Mouse (Mus musculus) midbrain, embryonic 10.5 days (tissue): ENCODE data around the gene Pik3ip1. TPM values are rescaled to one million over a fixed set of nuclear protein-coding genes. Genes with fewer than 3 reads are reported as not detected.

ENCODE experiments used
- DNase-seq: peaks from one replicate; pipeline ENCODE4 v3.0.0-alpha.2; 2017; ENCODE audit warnings: low spot score
- H3K27ac ChIP-seq: fragments of 300-500 bp; sonication (generic); replicated peaks from 2 replicates; pipeline ENCODE4 v1.5.1; 2016; ENCODE audit warnings: mild to moderate bottlenecking
- H3K27me3 ChIP-seq: fragments of 300-500 bp; sonication (generic); 2 replicates; pipeline ENCODE4 v1.6.1; 2016; ENCODE audit warnings: low read depth, mild to moderate bottlenecking; ENCODE audit not compliant: poor library complexity, severe bottlenecking
- H3K36me3 ChIP-seq: fragments of 300-500 bp; sonication (generic); 2 replicates; pipeline ENCODE4 v1.6.1; 2016; ENCODE audit warnings: mild to moderate bottlenecking, moderate library complexity
- H3K4me1 ChIP-seq: fragments of 300-500 bp; sonication (generic); 2 replicates; pipeline ENCODE4 v1.6.1; 2016
- H3K4me3 ChIP-seq: fragments of 300-500 bp; sonication (generic); 2 replicates; pipeline ENCODE4 v1.5.1; 2016; ENCODE audit warnings: mild to moderate bottlenecking, moderate library complexity
- H3K9me3 ChIP-seq: fragments of 300-500 bp; sonication (generic); replicated peaks from 2 replicates; pipeline ENCODE4 v1.6.1; 2016; ENCODE audit warnings: mild to moderate bottlenecking
- WGBS: fragments of 180-500 bp; shearing (Covaris S2); methylation state at CpG from one replicate; pipeline ENCODE4 v1.1.7; 2016; 5-methylcytosine and 5-hydroxymethylcytosine counted together
- polyA plus RNA-seq: library from polyadenylated mRNA; unstranded; fragments of >200 nt; fragmentation: Nextera tagmentation; extraction: Ambion mirVana; gene quantifications from 2 replicates; pipeline ENCODE4 v1.2.1, GENCODE M21; 2016

Pik3ip1 gene
- polyA plus RNA-seq, 1 experiment from 2014 or later: 7.4 TPM

DNA sequence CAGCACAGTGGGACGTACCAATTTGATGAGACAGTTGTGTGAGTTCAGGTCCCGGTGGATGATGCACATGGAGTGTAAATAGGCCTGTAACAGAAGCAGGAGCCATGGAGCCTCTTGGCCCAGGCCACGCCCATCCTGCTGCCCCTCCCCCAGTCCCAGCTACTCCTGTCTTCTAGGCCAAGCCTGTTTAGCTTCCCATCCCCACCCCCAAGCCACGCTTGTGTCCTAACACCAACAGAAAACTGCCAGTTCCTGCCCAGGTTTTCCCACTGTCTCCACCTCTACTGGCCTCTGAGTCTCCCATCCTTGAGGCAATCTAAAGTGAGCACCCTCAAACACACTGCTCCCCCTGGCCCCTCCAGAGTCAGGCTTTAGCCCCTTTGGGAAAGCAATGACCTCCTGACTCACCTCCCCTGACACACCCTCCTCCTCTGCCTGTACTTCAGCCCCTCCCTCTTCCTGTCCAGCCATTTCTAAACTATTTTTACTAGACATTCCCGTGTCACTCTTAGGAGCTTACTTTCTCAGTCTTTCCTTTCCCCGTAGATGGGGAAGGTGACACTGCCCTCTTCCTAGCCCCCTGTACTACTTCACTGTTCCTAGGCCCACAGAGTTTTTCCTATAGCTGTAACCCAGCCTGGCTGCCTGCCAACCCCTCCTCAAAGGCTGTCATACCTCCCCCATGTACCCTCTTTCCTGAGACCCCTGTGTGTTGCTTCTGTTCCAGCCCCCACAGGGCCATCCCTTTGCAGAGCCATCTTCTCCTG is 18.6 kb downstream of the Pik3ip1 start:
- peak; percentile 43 for DNase-seq
- no peak overlapping the region for H3K4me3 ChIP-seq
- peak overlapping the region; percentile 80 for H3K27ac ChIP-seq
- H3K27me3 ChIP-seq: no peaks in the 10 kb centered on the region
- H3K4me1 ChIP-seq: peaks cover 23% of the 10 kb centered on the region
- H3K9me3 ChIP-seq: no peaks in the 10 kb centered on the region
- WGBS: 40% methylated on average over 6 of the region's 6 CpGs
- peaks cover 91% of the 10 kb centered on the region for H3K36me3 ChIP-seq

DNA sequence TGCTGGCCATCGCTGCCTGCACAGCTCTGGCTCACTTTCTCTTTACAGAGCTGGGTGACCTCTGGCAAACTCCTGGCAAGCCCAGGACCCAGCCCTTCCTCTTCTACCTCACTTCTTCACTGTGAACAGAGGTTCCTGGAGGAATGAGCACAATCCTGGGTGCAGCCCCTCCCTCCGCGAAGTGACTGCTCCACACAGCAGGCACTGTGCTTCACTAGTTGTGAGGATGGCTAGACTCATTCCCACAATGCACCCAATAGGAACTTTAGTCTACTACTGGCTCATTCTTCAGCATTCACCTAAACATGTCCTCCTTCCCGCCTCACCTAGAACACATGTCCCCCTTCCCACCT is 19.1 kb downstream of the Pik3ip1 start:
- Histone ChIP-seq H3K36me3 (peaks cover 91% of the 10 kb centered on the region), H3K27ac (peak overlapping the region; percentile 80; the same call in 1 of the 2 replicates), H3K4me3 (no peak overlapping the region), H3K4me1 (peaks cover 23% of the 10 kb centered on the region), H3K27me3 (no peaks in the 10 kb centered on the region), H3K9me3 (no peaks in the 10 kb centered on the region)
- WGBS: 86% methylated on average over 4 of the region's 4 CpGs
- no peak for DNase-seq

DNA sequence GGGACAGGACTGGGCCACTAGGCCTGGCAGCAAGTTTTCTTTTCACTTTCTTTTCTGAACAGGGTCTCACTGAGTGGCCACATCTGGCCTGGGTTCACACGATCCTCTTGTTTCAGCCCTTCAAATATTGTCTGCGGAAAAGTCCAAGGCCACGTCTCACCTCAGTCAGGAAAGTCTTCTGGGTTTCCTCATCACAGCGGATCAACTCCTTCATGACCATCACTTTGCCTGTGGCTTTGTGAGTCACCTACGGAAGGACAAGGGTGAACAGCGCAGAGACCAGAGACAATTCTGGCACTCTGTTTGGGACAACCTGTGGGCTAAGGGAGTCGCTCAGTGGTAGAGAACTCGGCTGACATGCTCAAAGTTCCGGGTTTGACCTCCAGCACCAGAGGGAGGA is 21.9 kb downstream of the Pik3ip1 start:
- H3K36me3 ChIP-seq: peaks cover 87% of the 10 kb centered on the region
- 93% methylated on average over 9 of the region's 9 CpGs for WGBS

DNA sequence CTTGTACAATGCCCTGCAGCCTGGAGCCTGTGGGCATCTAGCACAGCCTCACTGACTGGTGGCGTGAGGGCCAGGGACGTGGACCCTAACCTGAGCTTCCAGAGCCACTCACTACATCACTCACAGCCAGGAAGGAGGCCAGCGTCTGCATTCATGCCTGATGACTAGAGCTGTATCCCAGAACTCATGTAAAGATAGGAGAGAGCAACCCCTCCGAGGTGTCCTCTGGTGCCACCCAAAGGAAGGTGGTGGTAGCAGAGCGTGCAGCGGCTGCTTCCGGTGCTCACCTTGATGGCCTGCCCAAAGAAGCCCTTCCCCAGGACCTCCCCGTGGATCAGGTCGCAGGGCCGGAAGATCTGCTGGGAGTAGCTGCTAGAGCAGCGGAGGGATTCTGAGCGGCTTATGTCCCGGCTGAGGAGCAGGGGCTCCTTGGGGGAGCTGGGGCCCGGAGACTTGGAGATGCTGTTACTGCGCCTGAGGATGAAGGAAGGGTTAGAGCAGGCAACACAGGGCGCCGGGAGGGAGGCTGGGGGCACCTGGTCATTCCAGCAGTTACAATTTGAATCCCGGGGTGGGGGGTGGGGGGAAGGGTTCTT is 22.9 kb downstream of the Pik3ip1 start:
- peaks cover 88% of the 10 kb centered on the region for H3K36me3 ChIP-seq
- H3K4me3 ChIP-seq: no peak overlapping the region
- H3K27ac ChIP-seq: no peak overlapping the region
- DNase-seq: no peak
- H3K27me3 ChIP-seq: no peaks in the 10 kb centered on the region
- peaks cover 13% of the 10 kb centered on the region for H3K4me1 ChIP-seq
- WGBS: 46% methylated on average over 18 of the region's 18 CpGs
- no peaks in the 10 kb centered on the region for H3K9me3 ChIP-seq

More for the DNA sequence above, 21.9 kb downstream of the Pik3ip1 start:
- Histone ChIP-seq H3K4me1 (peaks cover 22% of the 10 kb centered on the region), H3K27me3 (no peaks in the 10 kb centered on the region), H3K4me3 (no peak overlapping the region), H3K9me3 (no peaks in the 10 kb centered on the region), H3K27ac (no peak overlapping the region)
- DNase-seq: no peak

DNA sequence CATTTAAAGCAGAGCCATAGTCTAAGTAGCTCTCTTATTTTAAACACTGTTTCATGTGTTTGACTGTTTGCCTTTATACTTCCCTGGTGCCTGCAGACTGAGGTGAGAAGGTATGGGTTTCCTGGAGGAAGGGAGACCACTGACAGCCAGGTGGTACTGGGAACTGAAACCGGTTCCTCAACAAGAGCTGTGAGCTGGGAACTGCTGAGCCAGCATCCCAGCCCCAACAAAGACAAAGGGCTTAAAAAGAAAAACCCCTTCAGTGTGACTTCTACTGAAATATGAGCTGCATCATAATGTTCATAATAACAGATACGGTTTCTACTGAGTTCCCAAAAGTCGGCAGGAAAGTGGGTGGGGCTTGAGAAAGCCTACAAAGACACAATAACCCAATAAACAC is 32.7 kb downstream of the Pik3ip1 start:
- H3K27me3 ChIP-seq: no peaks in the 10 kb centered on the region
- H3K27ac ChIP-seq: no peak overlapping the region
- H3K4me1 ChIP-seq: no peaks in the 10 kb centered on the region
- H3K9me3 ChIP-seq: 0 out of 2 replicates have a peak, but pooled peaks cover 5% of the 10 kb centered on the region
- peaks cover 44% of the 10 kb centered on the region for H3K36me3 ChIP-seq
- DNase-seq: no peak
- H3K4me3 ChIP-seq: no peak overlapping the region
- 89% methylated on average over 3 of the region's 3 CpGs for WGBS

DNA sequence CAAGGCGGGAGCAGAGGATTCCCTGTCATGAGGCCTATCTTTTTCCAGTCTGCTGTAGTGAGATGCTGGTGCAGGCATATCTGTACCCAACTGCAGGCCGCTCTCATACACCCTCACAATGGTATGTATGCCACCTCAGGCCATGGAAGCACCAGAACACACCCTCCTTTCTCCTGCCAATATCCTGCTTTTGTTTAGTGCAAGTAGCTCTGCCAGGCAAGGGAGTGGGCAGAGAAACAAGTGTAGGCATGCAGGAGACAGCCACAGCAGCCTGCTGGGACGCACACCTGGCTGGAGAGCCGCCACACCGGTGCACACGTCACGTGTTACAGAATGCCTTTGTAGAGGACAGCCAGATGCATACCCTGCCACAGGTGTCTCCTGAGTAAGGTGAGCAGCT is 36.2 kb downstream of the Pik3ip1 start:
- DNase-seq: no peak
- no peak overlapping the region for H3K4me3 ChIP-seq
- H3K9me3 ChIP-seq: 0 out of 2 replicates have a peak, but pooled peaks cover 5% of the 10 kb centered on the region
- no peaks in the 10 kb centered on the region for H3K27me3 ChIP-seq
- WGBS: 92% methylated on average over 7 of the region's 7 CpGs
- H3K4me1 ChIP-seq: peaks cover 30% of the 10 kb centered on the region
- H3K36me3 ChIP-seq: peaks cover 17% of the 10 kb centered on the region
- no peak overlapping the region for H3K27ac ChIP-seq

DNA sequence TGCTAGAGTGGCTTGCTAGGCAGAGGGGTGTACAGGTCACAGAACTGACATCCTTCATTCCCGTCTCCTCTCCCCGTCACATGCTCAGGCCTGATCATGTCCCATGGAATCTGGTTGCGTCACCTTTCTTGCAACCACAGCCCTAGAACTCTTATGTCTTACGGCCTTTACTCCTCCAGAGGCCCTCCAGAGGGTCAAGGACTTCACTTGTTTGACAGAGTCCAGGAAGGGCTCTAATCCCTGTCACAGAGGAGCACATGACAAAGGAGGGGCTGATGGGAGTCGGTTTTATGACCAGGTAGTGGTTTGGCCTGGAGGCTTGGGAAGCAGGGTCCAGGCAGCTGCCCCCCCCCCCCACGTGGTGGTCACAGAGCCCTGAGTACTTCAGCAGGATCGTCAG is 38.8 kb downstream of the Pik3ip1 start:
- WGBS: 64% methylated on average over 7 of the region's 7 CpGs
- Histone ChIP-seq H3K27me3 (no peaks in the 10 kb centered on the region), H3K4me1 (peaks cover 49% of the 10 kb centered on the region), H3K9me3 (no peaks in the 10 kb centered on the region), H3K27ac (peak overlapping the region; percentile 30), H3K4me3 (peak overlapping the region; percentile 67; the same call in 1 of the 2 replicates), H3K36me3 (no peaks in the 10 kb centered on the region)
- DNase-seq: no peak

DNA sequence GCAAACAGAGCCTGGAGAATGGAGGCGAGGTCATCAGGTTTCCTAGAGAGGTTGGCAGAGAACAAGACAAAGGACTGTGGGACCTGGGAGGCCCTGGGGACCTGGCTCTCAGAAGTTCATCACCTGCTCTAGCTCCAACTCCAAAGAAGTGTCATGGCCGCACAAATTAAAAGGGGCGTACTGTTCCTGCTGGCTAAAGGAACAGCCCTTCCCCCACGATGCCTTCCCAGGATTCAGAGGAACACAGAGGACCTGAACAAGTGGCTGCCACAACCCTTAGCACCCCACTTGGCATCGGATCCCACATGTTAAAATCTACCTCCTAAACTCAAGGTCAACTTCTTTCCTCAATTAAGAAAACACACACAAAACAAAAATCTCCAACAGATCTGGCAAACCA is 39.2 kb downstream of the Pik3ip1 start:
- no peak for DNase-seq
- no peaks in the 10 kb centered on the region for H3K9me3 ChIP-seq
- peaks cover 54% of the 10 kb centered on the region for H3K4me1 ChIP-seq
- H3K36me3 ChIP-seq: no peaks in the 10 kb centered on the region
- 80% methylated on average over 5 of the region's 5 CpGs for WGBS
- H3K4me3 ChIP-seq: peak overlapping the region; percentile 67; the same call in 1 of the 2 replicates
- no peaks in the 10 kb centered on the region for H3K27me3 ChIP-seq
- H3K27ac ChIP-seq: peak overlapping the region; percentile 30

DNA sequence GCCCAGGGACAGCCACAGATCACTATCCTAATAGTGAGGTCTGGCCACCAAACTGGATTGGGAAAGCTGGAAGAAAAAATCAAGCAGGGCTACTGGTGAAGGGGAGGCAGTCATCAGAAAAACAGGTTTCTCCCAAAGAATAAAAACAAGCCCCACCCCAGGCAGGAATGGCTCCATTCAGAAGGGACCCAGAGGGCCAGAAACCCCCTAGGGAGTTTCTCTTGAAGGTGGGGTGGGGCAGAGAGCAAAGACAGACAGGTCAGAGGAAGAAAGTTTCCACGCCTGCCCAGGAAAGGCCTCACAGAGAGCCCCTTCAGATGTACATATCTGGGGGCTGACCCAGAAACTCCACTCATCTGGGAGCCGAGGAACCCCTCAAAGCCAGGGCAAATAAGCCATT is 40.0 kb downstream of the Pik3ip1 start:
- WGBS: 77% methylated on average over 2 of the region's 2 CpGs
- Histone ChIP-seq H3K4me3 (peak overlapping the region; percentile 67), H3K27ac (peak overlapping the region; percentile 85; the same call in 1 of the 2 replicates)

DNA sequence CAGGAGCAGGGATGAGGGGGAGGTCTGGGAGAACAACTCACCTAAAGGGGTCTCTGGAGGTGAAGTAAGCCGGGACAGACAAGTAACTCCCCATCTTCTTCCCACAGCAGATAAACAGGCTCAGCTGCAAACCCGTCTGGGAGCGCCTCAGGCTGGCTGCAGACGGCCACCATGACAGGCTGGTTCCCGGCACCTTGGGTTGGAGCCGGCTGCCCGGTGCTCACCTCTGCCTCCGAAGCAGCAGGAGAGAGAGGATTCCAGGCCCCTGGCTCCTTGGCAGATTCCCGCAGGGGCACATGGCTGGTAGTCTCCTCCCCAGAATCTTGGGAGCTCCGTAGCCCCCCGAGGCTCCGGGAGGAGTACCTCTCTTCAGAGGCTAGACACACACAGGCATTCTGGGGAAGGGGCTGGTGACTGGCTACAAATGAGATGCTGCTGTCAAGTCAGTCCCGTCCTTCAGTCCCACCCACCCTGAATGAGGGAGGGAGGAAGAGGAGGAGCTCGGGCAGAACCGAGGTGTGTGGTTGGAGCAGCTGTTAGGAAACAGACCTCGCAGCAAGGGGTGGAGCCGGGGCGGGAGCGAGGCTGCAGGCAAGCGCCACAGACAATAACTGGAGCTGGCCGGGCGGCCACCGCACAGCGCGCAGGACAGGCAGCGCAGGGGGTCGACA is 40.9 kb downstream of the Pik3ip1 start:
- Histone ChIP-seq H3K9me3 (no peaks in the 10 kb centered on the region), H3K27ac (peak overlapping the region; percentile 85), H3K27me3 (no peaks in the 10 kb centered on the region), H3K4me1 (peaks cover 63% of the 10 kb centered on the region), H3K36me3 (no peaks in the 10 kb centered on the region), H3K4me3 (peak overlapping the region; percentile 67)
- DNase-seq: peak; percentile 91
- 2% methylated on average over 27 of the region's 27 CpGs for WGBS

More for the DNA sequence above, 40.0 kb downstream of the Pik3ip1 start:
- Histone ChIP-seq H3K36me3 (no peaks in the 10 kb centered on the region), H3K4me1 (peaks cover 61% of the 10 kb centered on the region), H3K27me3 (no peaks in the 10 kb centered on the region), H3K9me3 (no peaks in the 10 kb centered on the region)
- no peak for DNase-seq

DNA sequence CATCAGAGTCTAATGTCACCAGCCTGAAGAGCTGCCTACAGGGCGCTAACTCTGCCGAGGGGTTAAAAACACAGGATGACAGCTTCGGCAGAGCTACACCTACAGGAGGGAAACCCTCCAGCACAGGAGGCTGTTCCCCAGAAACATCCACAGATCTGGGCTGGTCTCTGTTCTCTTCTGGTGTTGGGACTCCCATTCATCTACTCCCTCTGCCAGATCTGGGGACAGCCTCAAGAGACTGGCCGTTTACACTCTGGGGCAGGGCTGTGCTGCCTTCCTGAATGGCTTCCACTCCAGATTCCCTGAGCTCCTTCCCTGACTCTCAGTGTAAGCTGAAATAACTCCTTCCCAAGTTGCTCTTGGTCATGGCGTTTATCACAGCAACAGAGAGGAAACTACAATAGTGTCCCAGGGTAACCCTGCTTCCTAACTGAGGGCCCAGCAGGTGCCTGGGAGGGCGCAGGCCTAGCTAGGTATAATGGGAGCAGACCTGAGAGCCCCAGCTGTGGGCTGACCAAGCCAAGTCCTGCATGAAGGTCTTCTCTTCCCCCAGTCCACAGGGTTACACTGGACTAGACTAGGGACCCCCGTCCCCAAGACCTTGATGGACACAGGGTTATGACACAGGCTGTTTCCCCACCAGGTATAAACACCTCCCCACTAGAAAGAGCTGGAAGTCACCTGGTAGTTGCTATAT is 41.5 kb downstream of the Pik3ip1 start:
- Histone ChIP-seq H3K4me1 (peaks cover 63% of the 10 kb centered on the region), H3K4me3 (peak overlapping the region; percentile 67), H3K9me3 (no peaks in the 10 kb centered on the region), H3K27me3 (no peaks in the 10 kb centered on the region), H3K36me3 (no peaks in the 10 kb centered on the region), H3K27ac (peak overlapping the region; percentile 85)
- DNase-seq: no peak
- 23% methylated on average over 7 of the region's 7 CpGs for WGBS

DNA sequence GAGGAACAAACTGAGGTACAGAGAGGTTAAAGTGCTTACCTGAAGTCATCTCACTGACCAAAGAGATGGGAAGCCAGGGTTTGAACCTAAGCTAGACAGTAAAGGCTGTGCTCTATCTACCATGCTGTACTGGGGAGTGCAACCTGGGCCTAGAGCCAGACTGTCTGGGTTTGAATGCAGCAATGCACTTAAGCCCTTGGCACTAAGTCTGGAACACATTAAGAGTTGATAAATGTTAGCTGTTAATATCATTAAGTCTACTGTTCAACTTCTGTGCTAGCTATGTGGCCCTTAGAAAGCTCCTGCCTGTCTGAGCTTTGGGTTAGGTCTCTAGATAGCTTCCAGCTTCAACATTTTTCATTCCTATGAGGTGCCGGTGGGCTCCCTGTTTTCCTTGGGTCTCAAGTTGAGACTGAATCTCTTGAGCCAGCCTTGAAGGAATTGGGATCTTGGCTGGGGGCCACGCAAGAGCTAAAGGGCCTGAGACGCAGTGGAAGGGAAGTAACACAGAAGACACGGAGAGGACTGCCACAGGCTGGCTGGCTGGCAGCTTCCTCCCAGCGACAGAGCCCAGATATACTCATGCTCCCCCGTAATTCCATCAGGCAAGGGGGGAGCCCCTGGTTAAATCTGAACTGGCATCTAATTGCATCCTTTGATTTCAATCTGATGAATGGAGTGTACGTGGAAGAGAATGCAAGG is 43.5 kb downstream of the Pik3ip1 start:
- DNase-seq: no peak
- no peaks in the 10 kb centered on the region for H3K27me3 ChIP-seq
- WGBS: 46% methylated on average over 7 of the region's 7 CpGs
- H3K27ac ChIP-seq: peak overlapping the region; percentile 74
- no peaks in the 10 kb centered on the region for H3K9me3 ChIP-seq
- 0 out of 2 replicates have a peak overlapping the region, but pooled peaks have one; percentile 5 for H3K4me3 ChIP-seq
- H3K4me1 ChIP-seq: peaks cover 59% of the 10 kb centered on the region
- H3K36me3 ChIP-seq: no peaks in the 10 kb centered on the region
